In genomic region chr2:91202222-91202971, GRCm38 (mm10) we compare ENCODE assay signal across 8 mouse cellular contexts. TPM values are rescaled to one million over a fixed set of nuclear protein-coding genes. Genes with fewer than 3 reads are reported as not detected.
DNase-seq lines count a peak whose midpoint lies in the region; ATAC-seq and TF ChIP-seq lines count a peak whose summit lies in the region.

Nr1h3 (minus strand) TSS chr2:91202834.
Acp2 (plus strand) TSS chr2:91202885.

- TF ChIP-seq POLR2A in cortical plate, adult 2 months (IDR thresholded peaks at IDR 0.05; ENCODE audit: extremely low read depth, insufficient read depth, low read length), result peak; percentile 70

- peak; percentile 86 to 89 for DNase-seq in gastrocnemius, adult 8-10 months (ENCODE audit: low spot score in 2 of 2)
- peak; percentile 93 for DNase-seq in hindlimb bud, embryonic 11.5 days (ENCODE audit: extremely low spot score, low read depth, low spot score)
- peak; percentile 90 to 96 for DNase-seq in left cerebral cortex, adult 8-10 months (ENCODE audit: low spot score in 2 of 2)
- DNase-seq in right cerebral cortex, postnatal 10 days (ENCODE audit: low spot score in 2 of 2), result peak; percentile 96 to 97
- peak; percentile 92 for DNase-seq in urinary bladder, postnatal 25 days (ENCODE audit: low spot score)

- peak within 1 kb of the TSS; percentile 32 for H3K27ac ChIP-seq in cortical plate, adult 2 months (ENCODE audit: insufficient read depth, low read length)

- H3K4me3 ChIP-seq in cortical plate, adult 2 months (ENCODE audit: insufficient read depth, low read length), result peak within 1 kb of the TSS; percentile 70
- peak within 1 kb of the TSS; percentile 95 for H3K4me3 ChIP-seq in megakaryocyte, embryonic 14.5 days (replicated peaks)

- H3K36me3 ChIP-seq in megakaryocyte, embryonic 14.5 days (replicated peaks; ENCODE audit: low read length), result peaks cover 35% of the 10 kb centered on the region

- H3K4me1 ChIP-seq in cortical plate, adult 2 months (ENCODE audit: control insufficient read depth, insufficient read depth, low read length), result peaks cover 5% of the 10 kb centered on the region; the same call in 1 of the 2 replicates
- peaks cover 38% of the 10 kb centered on the region for H3K4me1 ChIP-seq in megakaryocyte, embryonic 14.5 days

- H3K27me3 ChIP-seq in megakaryocyte, embryonic 14.5 days (replicated peaks), result no peaks in the 10 kb centered on the region

- TF ChIP-seq CTCF in cortical plate, adult 2 months (IDR thresholded peaks at IDR 0.05; ENCODE audit: extremely low read depth, insufficient read depth, low read length), result no peak

- no peaks in the 10 kb centered on the region for H3K9me3 ChIP-seq in megakaryocyte, embryonic 14.5 days

- ATAC-seq in activated CD4-positive, CD25-positive, alpha-beta regulatory T cell, adult 4 months, result peak; percentile 85

RNA-seq across cellular contexts. Expression of gene Nr1h3, which starts in this region (rescaled TPM):
- 1 to 10 TPM; 1.4 to 1.5 TPM for polyA plus RNA-seq in activated CD4-positive, CD25-positive, alpha-beta regulatory T cell, adult 4 months (2017; shearing (Covaris generic))
- 8.2 and 8.3 TPM in 2 replicates for polyA plus RNA-seq in cortical plate, adult 2 months (2012; rRNA removed)
- 10 to 100 TPM; 20.7 to 31.4 (median 24.5) TPM for total RNA-seq in gastrocnemius, adult 8-10 months (2022)
- total RNA-seq in left cerebral cortex, adult 8-10 months (2022), result 1 to 10 TPM; 3.3 to 4.3 (median 3.4) TPM
- 7.4 TPM in 1 of 2 replicates, not detected in the other for polyA plus RNA-seq in megakaryocyte, embryonic 14.5 days (2012; ENCODE audit: insufficient read depth, low replicate concordance)

RNA-seq across cellular contexts. Expression of gene Acp2, which starts in this region (rescaled TPM):
- 10 to 100 TPM; 12.9 to 15.5 TPM for polyA plus RNA-seq in activated CD4-positive, CD25-positive, alpha-beta regulatory T cell, adult 4 months (2017; shearing (Covaris generic))
- polyA plus RNA-seq in cortical plate, adult 2 months (2012; rRNA removed), result 34.2 and 35.3 TPM in 2 replicates
- 10 to 100 TPM; 10.2 to 11.1 (median 10.5) TPM for total RNA-seq in gastrocnemius, adult 8-10 months (2022)
- total RNA-seq in left cerebral cortex, adult 8-10 months (2022), result 10 to 100 TPM; 47.5 to 53.2 (median 50.1) TPM
- polyA plus RNA-seq in megakaryocyte, embryonic 14.5 days (2012; ENCODE audit: insufficient read depth, low replicate concordance), result 5.2 and 6.5 TPM in 2 replicates

Comparison
In these comparisons a context has a peak if more than half of its experiments do, and no peak if none do; other contexts are left out.
1. Peak in every context shown above with its lines: DNase-seq, ATAC-seq, H3K4me3 ChIP-seq and H3K27ac ChIP-seq.
2. RNA of gene Nr1h3 (total RNA-seq): 20.7 to 31.4 TPM in gastrocnemius, adult 8-10 months; 3.3 to 4.3 TPM in left cerebral cortex, adult 8-10 months; every median in the first group is over 4 times any median in the second.
3. RNA of gene Acp2 (total RNA-seq): 47.5 to 53.2 TPM in left cerebral cortex, adult 8-10 months; 10.2 to 11.1 TPM in gastrocnemius, adult 8-10 months; every median in the first group is over 4 times any median in the second.